Mouse (Mus musculus) ES-E14 (cell line): Measurements from ENCODE around the gene Acot11.

Experiments used
- CHD2 ChIP-seq: IDR thresholded peaks from 2 replicates; pipeline ENCODE4 v1.6.1; 2014; ENCODE audit warnings: mild to moderate bottlenecking, low read depth, low read length, inconsistent platforms
- HCFC1 ChIP-seq: IDR thresholded peaks from 2 replicates; pipeline ENCODE4 v1.6.1; 2012; ENCODE audit warnings: low read length, inconsistent platforms, borderline replicate concordance; ENCODE audit not compliant: insufficient read depth

DNA sequence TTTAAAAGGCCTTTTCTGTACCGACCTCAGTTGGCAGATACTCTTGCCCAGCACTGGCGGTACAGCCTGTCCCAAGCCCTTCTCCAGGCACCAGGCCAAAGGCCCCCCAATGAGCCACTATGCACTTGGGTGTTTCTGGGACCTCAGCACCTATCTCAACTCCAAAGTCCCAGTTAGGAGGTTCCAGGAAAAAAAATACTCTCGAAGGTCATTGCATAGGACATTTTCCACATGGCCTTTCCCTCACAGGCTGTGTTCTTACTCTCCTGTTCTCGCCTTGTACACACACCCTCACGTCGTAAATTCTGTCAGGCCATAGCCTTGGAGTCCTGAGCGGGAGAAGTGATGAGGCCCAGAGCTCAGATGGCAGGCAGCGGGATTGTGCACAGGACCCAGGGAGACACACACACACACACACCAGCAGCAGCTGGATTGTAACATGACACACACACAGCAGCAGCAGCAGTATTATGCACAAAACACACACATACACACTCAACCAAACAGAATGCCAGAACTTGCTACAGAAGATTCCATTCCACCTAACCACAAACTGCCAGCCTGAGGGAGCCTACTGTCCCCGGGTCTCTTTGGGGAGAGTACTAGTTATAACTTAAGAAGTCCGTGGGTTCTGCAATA, 5.8 kb downstream of the Acot11 start:
- TF ChIP-seq HCFC1 (no peak), CHD2 (no peak)
